8 mouse cellular contexts compared by ENCODE assay signal in the genomic region with DNA sequence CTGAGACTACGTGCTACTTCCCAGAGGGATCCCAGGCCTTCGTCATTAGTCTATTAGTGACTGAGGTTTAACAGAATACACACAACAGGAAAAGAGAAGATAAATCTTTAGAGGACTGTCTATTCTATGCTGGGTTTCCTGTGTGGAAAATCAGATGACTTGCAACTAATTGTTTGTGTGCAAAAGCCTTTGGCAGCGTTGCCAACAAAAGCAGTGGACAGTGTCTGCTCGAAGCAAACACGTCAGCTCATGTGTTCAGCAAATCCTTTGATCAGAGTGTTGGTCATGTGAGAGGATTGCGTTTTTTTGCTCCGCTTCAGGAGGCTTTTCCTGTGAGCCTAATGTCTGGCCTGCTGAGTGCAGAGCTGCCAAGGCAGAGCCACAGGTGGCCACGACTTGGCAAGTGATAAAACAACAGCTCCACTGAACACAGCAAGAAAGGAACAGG.
DNase-seq lines count a peak whose midpoint lies in the region; ATAC-seq lines count a peak whose summit lies in the region.

No protein-coding gene starts in this region.

- no peaks in the 10 kb centered on the region for H3K27me3 ChIP-seq in forebrain, embryonic 15.5 days
- no peaks in the 10 kb centered on the region for H3K27me3 ChIP-seq in hindbrain, embryonic 10.5 days (ENCODE audit: insufficient read depth, poor library complexity, severe bottlenecking)
- no peaks in the 10 kb centered on the region for H3K27me3 ChIP-seq in midbrain, embryonic 12.5 days

- H3K27ac ChIP-seq in forebrain, embryonic 15.5 days (replicated peaks): no peak overlapping the region
- no peak overlapping the region for H3K27ac ChIP-seq in hindbrain, embryonic 10.5 days
- H3K27ac ChIP-seq in midbrain, embryonic 12.5 days (replicated peaks): 0 out of 2 replicates have a peak overlapping the region, but pooled peaks have one; percentile 42

- 4% methylated on average over 8 of the region's 8 CpGs for WGBS in forebrain, embryonic 15.5 days
- 20% methylated on average over 8 of the region's 8 CpGs for WGBS in hindbrain, embryonic 10.5 days
- 8% methylated on average over 8 of the region's 8 CpGs for WGBS in midbrain, embryonic 12.5 days

- no peaks in the 10 kb centered on the region for H3K9me3 ChIP-seq in forebrain, embryonic 15.5 days
- no peaks in the 10 kb centered on the region for H3K9me3 ChIP-seq in hindbrain, embryonic 10.5 days
- no peaks in the 10 kb centered on the region for H3K9me3 ChIP-seq in midbrain, embryonic 12.5 days

- DNase-seq in R1 (ENCODE audit: low read depth, low spot score): peak; percentile 10
- peak; percentile 11 to 24 for DNase-seq in cerebellum, adult 18-20 months
- peak; percentile 21 for DNase-seq in hindbrain, embryonic 10.5 days (ENCODE audit: low spot score)
- peak; percentile 23 to 44 for DNase-seq in layer of hippocampus, postnatal 10 days (ENCODE audit: low spot score in 2 of 2)
- no peak for DNase-seq in urinary bladder, postnatal 10 days (ENCODE audit: low spot score)

- no peak overlapping the region for H3K9ac ChIP-seq in forebrain, embryonic 15.5 days (replicated peaks)
- H3K9ac ChIP-seq in midbrain, embryonic 12.5 days (replicated peaks): no peak overlapping the region

- H3K4me2 ChIP-seq in forebrain, embryonic 15.5 days (replicated peaks): no peak overlapping the region
- H3K4me2 ChIP-seq in midbrain, embryonic 12.5 days (replicated peaks): no peak overlapping the region

- no peak overlapping the region for H3K4me3 ChIP-seq in forebrain, embryonic 15.5 days
- H3K4me3 ChIP-seq in hindbrain, embryonic 10.5 days: no peak overlapping the region
- H3K4me3 ChIP-seq in midbrain, embryonic 12.5 days: no peak overlapping the region

- peak; percentile 94 for ATAC-seq in forebrain, embryonic 15.5 days (replicated peaks)
- peak; percentile 92 for ATAC-seq in midbrain, embryonic 12.5 days (ENCODE audit: low FRiP score, low read depth)
- ATAC-seq in CD4-positive, CD25-positive, alpha-beta regulatory T cell, adult 4 months: no peak

- no peaks in the 10 kb centered on the region for H3K36me3 ChIP-seq in forebrain, embryonic 15.5 days
- no peaks in the 10 kb centered on the region for H3K36me3 ChIP-seq in hindbrain, embryonic 10.5 days
- H3K36me3 ChIP-seq in midbrain, embryonic 12.5 days: no peaks in the 10 kb centered on the region

- H3K4me1 ChIP-seq in forebrain, embryonic 15.5 days: peaks cover 8% of the 10 kb centered on the region
- H3K4me1 ChIP-seq in hindbrain, embryonic 10.5 days (replicated peaks): peaks cover 13% of the 10 kb centered on the region
- peaks cover 11% of the 10 kb centered on the region for H3K4me1 ChIP-seq in midbrain, embryonic 12.5 days
